Mouse (Mus musculus) midbrain, embryonic 16.5 days (tissue): ENCODE results near the gene Srp54c. TPM values are rescaled to one million over a fixed set of nuclear protein-coding genes. Genes with fewer than 3 reads are reported as not detected.
"Not testable (repeated sequence)": the region's sequence is repeated elsewhere in the genome, so short reads cannot be mapped to it uniquely, and the experiment has no call there.

Experiments used
- ATAC-seq: fragments of 200-750 bp; cut with Nextera tagmentation; 2 replicates; pipeline ENCODE4 v1.8.0; 2017; ENCODE audit warnings: moderate TSS enrichment
- H3K27ac ChIP-seq: fragments of 300-500 bp; sonication (generic); 2 replicates; pipeline ENCODE4 v1.5.1; 2014; ENCODE audit warnings: mild to moderate bottlenecking, low read length, mixed read lengths
- H3K27me3 ChIP-seq: fragments of 300-500 bp; sonication (generic); 2 replicates; pipeline ENCODE4 v1.6.1; 2014; ENCODE audit warnings: low read depth, low read length, mixed read lengths; ENCODE audit not compliant: control insufficient read depth, insufficient read depth
- H3K36me3 ChIP-seq: fragments of 300-500 bp; sonication (generic); 2 replicates; pipeline ENCODE4 v1.6.1; 2014; ENCODE audit warnings: mild to moderate bottlenecking, low read length, moderate library complexity, mixed read lengths; ENCODE audit not compliant: control insufficient read depth, insufficient read depth
- H3K4me1 ChIP-seq: fragments of 300-500 bp; sonication (generic); 2 replicates; pipeline ENCODE4 v1.6.1; 2014; ENCODE audit warnings: mild to moderate bottlenecking, low read length, mixed read lengths; ENCODE audit not compliant: control insufficient read depth, insufficient read depth
- H3K4me2 ChIP-seq: fragments of 300-500 bp; sonication (generic); 2 replicates; pipeline ENCODE4 v1.6.1; 2014; ENCODE audit warnings: mild to moderate bottlenecking, low read length, mixed read lengths
- H3K4me3 ChIP-seq: fragments of 300-500 bp; sonication (generic); 2 replicates; pipeline ENCODE4 v1.5.1; 2014; ENCODE audit warnings: low read depth, mild to moderate bottlenecking, low read length, moderate library complexity, mixed read lengths
- H3K9ac ChIP-seq: fragments of 300-500 bp; sonication (generic); 2 replicates; pipeline ENCODE4 v1.6.1; 2014; ENCODE audit warnings: low read depth, low read length, mixed read lengths
- H3K9me3 ChIP-seq: fragments of 300-500 bp; sonication (generic); replicated peaks from 2 replicates; pipeline ENCODE4 v1.6.1; 2014; ENCODE audit warnings: mild to moderate bottlenecking, low read length, mixed read lengths; ENCODE audit not compliant: control insufficient read depth, poor library complexity, severe bottlenecking
- WGBS: fragments of 180-500 bp; shearing (Covaris S2); extraction: QIAGEN DNeasy Blood & Tissue Kit; methylation state at CpG from one replicate; pipeline ENCODE4 v1.1.7; 2014; 5-methylcytosine and 5-hydroxymethylcytosine counted together
- polyA plus RNA-seq: library from polyadenylated mRNA; unstranded; fragments of >200 nt; fragmentation: Nextera tagmentation; extraction: Ambion mirVana; gene quantifications from 2 replicates; pipeline ENCODE4 v1.2.1, GENCODE M21; 2015

The Srp54c gene
- polyA plus RNA-seq: 75.1 and 85.2 TPM in 2 replicates

DNA sequence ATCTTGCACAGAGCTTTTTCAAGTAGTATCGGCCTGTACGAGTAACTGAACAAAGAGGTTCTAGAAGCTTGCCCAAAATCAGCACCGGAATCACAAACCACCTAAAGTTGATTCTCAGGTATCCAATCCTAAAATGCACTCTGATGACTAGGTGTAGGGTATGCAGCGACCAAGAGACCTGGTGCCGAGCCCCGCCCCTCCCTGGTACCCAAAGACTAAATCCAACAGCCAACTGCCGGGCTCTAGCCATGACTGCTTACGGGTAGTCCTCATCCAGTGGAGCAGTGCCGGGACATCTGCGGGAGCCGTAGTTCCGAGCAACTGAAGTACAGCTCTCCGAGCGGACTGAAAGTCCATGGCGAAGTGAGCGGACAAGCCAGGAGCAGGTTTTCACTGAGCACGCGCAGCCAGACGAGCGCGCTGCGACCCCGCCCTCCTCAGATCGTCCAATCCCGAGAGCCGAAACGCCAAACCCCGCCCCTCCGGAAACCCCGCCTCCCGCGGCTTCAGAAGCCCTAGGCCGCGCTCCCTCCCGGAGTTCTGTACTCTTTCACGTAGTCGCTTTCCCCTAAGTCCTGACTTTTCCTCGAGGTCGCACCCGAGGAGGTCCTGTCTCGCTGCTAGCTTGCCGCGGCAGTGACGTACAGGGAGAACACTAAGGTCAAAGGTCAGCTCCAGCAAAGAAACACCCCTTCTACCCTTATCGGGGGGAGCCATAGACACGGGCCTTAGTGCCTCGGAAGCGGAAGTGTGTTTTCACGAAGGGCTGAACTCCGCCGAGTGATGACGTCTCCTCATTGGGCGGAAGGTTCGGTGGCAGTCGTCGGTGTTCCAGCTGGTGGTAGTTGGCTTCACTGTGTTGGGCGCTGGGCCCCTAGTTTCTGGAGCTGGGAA, at the start of gene Srp54c:
Gene Srp54c, plus strand, starts transcription at position 543 of the 894 bp plus-strand sequence.
- ATAC-seq: peak; percentile 99
- peak within 1 kb of the TSS; percentile 32 for H3K4me3 ChIP-seq
- H3K27me3 ChIP-seq, H3K9ac ChIP-seq, H3K9me3 ChIP-seq, H3K4me1 ChIP-seq, H3K36me3 ChIP-seq, H3K27ac ChIP-seq, H3K4me2 ChIP-seq: not testable (repeated sequence)
- WGBS: no CpG with 5 or more reads among the region's 57 CpGs

DNA sequence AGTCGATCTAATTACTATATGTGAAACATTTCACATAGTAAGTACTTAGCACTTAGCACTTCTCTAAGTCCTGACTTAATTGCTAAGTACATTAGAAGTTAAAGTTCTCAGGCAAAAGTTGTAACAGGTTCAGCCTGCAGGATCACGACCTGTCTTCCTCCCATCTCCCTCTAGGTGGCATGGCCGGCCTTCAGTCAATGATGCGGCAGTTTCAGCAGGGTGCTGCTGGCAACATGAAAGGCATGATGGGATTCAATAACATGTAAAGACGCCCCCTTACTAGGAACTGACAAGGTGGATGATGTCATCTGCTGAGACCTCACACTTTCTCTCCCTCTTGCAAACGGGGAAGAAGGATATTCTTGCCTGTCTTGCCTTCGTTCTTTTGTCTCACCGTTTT, 42.3 kb upstream of the Srp54c start:
- not testable (repeated sequence) for H3K4me3 ChIP-seq, H3K27me3 ChIP-seq, ATAC-seq, H3K9ac ChIP-seq, H3K36me3 ChIP-seq, H3K4me1 ChIP-seq, H3K9me3 ChIP-seq, H3K4me2 ChIP-seq, H3K27ac ChIP-seq
- no CpG with 5 or more reads among the region's 8 CpGs for WGBS

DNA sequence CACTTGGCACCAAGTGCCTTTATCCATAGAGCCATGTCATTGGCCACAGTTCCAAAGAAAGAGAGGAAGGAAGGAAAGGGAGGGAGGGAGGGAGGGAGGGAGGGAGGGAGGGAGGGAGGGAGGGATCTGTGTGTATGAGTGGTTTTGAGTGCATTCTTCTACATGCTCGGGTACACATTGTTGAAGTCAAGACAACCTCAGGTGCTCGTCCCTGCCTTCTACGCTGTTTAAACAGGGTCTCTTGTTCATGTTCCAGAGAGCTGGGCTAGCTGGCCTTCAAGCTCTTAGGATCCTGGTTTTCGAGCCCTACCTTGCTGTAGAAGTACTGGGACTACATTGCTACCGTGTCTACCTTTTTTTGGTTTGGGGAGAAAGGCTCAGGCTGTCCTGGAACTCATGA, 40.8 kb upstream of the Srp54c start:
- H3K4me3 ChIP-seq, H3K27ac ChIP-seq, H3K4me2 ChIP-seq, H3K9ac ChIP-seq, H3K27me3 ChIP-seq, H3K4me1 ChIP-seq, H3K36me3 ChIP-seq, H3K9me3 ChIP-seq, ATAC-seq: not testable (repeated sequence)
- WGBS: no CpG with 5 or more reads among the region's 5 CpGs

GRCm38 (mm10) chr12:55199306-55199705, 30.7 kb upstream of the Srp54c start, which contains the start of gene 1700047I17Rik2:
1700047I17Rik2 (plus strand) TSS chr12:55199592.
- peak; percentile 97 for ATAC-seq
- H3K27me3 ChIP-seq, H3K9ac ChIP-seq, H3K36me3 ChIP-seq, H3K4me2 ChIP-seq, H3K9me3 ChIP-seq, H3K27ac ChIP-seq, H3K4me3 ChIP-seq, H3K4me1 ChIP-seq: not testable (repeated sequence)
- WGBS: no CpG with 5 or more reads among the region's 40 CpGs

DNA sequence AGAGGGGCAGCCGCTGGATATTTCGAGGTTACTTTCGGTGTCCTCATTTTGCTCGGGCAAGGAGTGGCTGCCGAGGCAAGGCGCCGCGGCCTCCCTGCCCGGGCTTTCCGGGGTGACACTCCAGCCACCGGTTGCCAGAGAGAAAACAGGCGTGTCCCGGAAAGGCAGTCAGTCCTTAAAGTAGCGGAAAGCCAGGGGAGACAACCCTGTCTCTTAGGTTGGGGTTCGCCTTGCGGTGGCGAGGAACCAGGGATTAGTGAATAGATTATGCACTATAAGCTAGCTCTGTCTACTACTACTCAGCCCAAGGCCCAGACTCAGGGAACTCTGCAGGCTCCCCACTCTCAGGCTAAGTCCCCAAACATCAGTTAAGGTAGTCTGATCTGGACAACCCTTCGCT, 30.2 kb upstream of the Srp54c start:
- H3K9ac ChIP-seq, H3K27me3 ChIP-seq, H3K36me3 ChIP-seq, H3K9me3 ChIP-seq, H3K4me3 ChIP-seq, H3K27ac ChIP-seq, H3K4me2 ChIP-seq, H3K4me1 ChIP-seq: not testable (repeated sequence)
- no CpG with 5 or more reads among the region's 18 CpGs for WGBS
- ATAC-seq: peak; percentile 72

DNA sequence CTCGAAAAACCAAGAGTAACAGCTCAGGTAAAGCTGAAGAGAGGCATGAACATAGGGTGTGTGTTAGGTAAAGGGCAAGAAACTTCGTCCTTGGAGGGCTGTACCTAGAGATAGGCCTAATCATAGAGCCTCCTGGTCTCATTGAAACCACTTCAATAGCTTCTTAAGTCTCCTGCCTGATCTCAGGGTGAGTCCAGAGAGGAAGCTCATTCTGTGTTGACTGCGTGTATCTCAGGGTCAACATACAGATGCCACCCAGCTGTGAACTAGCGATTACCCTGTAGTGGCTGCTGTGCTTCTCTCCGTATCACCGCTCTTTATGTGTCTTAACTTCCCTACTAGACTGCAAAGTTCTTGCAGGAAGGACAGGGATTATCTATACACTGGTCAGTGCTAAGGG, 17.0 kb upstream of the Srp54c start:
- H3K27ac ChIP-seq, H3K4me3 ChIP-seq, H3K4me1 ChIP-seq, ATAC-seq, H3K4me2 ChIP-seq, H3K27me3 ChIP-seq, H3K36me3 ChIP-seq, H3K9ac ChIP-seq, H3K9me3 ChIP-seq: not testable (repeated sequence)
- no CpG with 5 or more reads among the region's 6 CpGs for WGBS

- not testable (repeated sequence) for H3K27me3 ChIP-seq, H3K27ac ChIP-seq, H3K9me3 ChIP-seq, ATAC-seq, H3K36me3 ChIP-seq, H3K4me2 ChIP-seq, H3K4me1 ChIP-seq, H3K9ac ChIP-seq
- H3K4me3 ChIP-seq: peak overlapping the region; percentile 32
- WGBS: 0% methylated on average over 9 of the region's 25 CpGs
These were observed 523 bp downstream of the Srp54c start for GRCm38 (mm10) chr12:55230520-55230861.

GRCm38 (mm10) chr12:55242243-55242642, 12.3 kb downstream of the Srp54c start:
- ATAC-seq: not testable (repeated sequence)

GRCm38 (mm10) chr12:55261950-55262349, 32.0 kb downstream of the Srp54c start:
- H3K9me3 ChIP-seq, H3K36me3 ChIP-seq, H3K9ac ChIP-seq, H3K4me2 ChIP-seq, H3K27me3 ChIP-seq, H3K4me3 ChIP-seq, H3K27ac ChIP-seq, H3K4me1 ChIP-seq, ATAC-seq: not testable (repeated sequence)
- no CpG with 5 or more reads among the region's 8 CpGs for WGBS

More at GRCm38 (mm10) chr12:55242243-55242642, 12.3 kb downstream of the Srp54c start:
- not testable (repeated sequence) for H3K4me1 ChIP-seq, H3K9me3 ChIP-seq, H3K36me3 ChIP-seq, H3K27ac ChIP-seq, H3K9ac ChIP-seq, H3K4me3 ChIP-seq, H3K4me2 ChIP-seq, H3K27me3 ChIP-seq
- WGBS: no CpG with 5 or more reads among the region's 8 CpGs
